Mouse (Mus musculus) cerebellum, adult 11 months (tissue): ENCODE measurements around the gene Cd274.

Experiments
- DNase-seq: peaks from one replicate; pipeline ENCODE4 v3.0.0; 2022

Gene Cd274

DNA sequence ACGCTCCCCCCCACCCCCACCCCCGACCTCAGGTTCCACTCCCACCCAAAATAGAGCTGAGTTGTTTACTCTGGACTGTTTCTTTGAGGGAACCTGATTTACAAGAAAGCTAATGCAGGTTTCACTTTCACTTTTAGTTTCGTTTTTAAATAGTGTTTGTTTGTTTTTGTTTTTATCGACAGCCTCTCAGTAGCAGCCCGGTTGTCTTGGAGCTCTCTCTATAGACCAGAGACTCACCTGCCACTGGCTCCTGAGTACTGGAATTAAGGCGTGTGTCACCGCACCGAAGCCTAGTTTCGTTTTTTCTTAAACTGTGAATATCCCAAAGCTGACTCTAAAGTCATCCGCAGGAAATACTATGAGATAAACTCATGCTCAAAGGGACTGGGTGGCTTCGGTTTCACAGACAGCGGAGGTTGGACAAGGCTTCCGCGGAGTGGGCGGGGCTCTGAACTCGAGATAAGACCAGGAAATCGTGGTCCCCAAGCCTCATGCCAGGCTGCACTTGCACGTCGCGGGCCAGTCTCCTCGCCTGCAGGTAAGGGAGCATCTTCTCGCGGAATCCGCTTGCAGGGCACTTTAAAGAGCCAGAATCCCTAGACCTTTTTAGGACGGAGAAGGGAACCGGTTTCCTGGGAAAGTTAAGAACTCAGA lies at the start of gene Cd274, which contains the start of gene Plgrkt:
Gene Cd274 (plus strand): TSS at position 487 of the 654 bp plus-strand sequence.
Gene Plgrkt (minus strand): TSS at position 422 of the 654 bp plus-strand sequence.
- peak; percentile 35 for DNase-seq

GRCm38 (mm10) chr19:29323416-29324049 lies 43.7 kb upstream of the Cd274 start:
- no peak for DNase-seq

DNA sequence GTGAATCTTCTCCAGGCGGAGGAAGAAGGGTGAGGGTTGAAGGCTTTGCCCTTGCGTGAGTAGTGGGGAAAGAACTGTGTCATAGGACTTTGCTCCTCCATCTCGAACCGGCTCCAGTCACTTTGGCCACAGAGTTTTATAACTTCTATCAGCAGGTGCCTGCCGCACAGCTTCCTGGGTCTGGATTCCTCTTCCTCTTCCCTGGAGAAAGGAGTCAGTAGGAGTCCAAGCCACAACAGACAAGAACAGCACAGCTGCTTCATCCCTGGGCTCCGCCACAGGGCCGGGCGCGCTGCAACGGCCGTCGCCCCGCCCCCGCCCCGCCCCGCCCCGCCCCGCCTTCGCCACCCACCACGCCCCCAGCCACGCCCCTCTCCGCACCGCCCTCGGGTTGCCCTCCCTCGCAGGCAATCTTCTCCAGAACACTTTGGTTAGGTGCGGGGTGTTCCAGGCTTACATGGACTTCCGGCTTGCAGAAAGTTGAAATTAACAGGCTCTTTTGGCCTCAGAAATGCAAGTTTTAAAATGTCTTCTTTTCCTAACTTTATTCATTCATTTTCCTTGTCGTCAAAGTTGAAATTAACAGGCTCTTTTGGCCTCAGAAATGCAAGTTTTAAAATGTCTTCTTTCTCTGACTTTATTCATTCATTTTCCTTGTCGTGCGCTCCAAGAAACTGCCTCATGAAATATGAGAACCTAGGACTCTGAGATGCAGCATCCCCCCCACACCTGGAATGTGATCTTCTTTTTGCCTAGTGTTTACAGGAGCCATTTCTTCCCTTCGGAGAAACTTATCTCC lies 42.0 kb upstream of the Cd274 start, which contains the start of gene Insl6:
Gene Insl6 (minus strand): TSS at position 304 of the 799 bp plus-strand sequence.
- DNase-seq, result no peak

DNA sequence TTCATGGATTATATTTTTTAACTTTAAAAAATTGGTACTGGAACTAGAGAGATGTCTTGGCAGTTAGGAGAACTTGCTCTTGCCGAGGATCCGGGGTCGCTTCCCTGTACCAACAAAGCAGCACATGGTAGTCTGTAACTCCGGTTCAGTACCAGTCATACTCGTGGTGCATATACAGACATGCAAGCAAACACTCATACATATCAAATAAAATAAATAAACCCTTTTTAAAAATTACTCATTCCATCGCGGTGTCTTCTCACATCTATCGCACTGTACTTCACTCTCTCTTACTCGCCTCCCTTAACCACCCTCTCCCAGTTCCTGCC lies 41.4 kb upstream of the Cd274 start:
- DNase-seq, result no peak

DNA sequence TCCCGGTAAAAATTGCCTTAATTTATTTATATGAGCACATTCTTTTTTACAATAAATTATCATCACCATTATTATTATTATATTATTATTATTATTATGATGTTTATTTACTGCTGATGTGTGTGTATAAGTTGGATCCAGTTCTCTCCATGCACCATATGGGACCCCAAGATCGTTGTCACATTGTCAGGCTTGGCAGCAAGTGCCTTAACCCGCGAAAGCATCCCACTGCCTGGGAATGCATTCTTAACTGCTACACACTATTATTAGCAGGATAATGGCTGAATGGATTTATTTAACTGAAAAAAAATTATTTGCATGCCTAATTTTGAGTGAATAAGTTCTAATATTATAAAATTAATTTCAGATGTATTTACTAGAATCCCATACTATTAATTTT lies 40.9 kb upstream of the Cd274 start:
- DNase-seq, result no peak

DNA sequence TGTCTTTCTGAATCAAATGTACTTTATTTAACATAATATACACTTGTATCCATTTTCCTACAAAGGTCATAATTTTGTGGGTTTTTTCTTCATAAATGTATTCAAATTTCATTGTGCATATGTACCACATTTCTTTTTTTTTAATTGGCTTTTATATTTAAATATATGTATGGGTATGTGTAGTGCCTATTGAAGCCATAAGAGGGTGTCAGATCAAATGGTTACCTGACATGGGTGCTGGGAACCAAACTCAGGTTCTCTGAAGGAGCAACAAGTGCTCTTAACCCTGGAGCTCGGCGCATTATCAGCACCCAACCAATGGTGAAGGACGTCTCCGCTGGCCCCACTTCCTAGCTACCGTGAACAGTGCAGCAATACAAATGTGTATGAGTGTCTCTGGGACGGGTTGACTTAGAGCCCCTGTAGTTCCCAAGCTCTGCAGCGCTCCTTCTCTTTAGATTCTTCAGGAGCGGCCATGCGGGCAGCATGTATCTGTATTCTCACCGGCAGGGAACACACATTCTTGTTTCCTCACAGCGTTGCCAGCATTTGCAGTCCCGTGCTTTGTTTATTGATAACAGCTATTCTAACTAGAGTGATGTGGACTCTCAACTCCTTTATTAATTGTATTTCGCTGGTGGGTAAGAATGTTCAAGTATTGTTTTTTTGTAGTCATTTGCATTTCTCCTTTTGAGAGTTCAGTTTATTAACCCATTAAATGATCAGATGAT lies 40.3 kb upstream of the Cd274 start:
- DNase-seq, result no peak

DNA sequence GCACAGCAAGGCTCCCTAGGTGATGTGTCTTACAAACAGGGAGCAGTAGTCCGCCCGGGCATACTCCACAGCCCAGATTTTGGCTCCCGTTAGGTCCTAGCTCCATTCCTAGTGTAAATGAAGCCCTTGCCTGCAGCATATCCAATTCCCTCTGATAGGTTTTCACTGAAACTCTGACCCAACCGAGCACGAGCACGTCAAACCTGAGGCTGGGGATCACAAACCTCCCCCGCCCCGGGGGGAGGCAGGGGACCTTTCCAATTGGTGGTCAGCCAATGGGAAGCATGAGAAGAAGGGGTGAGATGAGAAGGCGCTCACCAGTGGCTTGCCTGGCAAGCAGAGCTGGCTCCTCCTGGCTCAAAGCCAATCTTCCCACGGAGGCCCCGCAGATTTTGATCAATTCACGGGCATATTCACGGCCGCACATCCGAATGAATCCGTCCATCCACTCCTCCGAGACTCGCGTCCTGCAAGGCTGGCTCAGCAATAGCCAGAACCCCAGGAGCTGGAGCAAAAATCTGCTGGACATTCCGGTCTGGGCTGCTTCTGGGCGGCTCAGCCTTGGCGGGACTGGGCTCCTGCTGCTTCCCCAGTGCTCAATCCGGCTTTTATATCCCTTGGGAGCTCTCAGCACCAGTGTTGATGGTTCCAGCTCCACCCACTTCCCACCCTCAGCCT lies 33.0 kb upstream of the Cd274 start, which contains the start of gene Rln1:
Gene Rln1 (minus strand): TSS at position 603 of the 678 bp plus-strand sequence.
- peak; percentile 13 for DNase-seq

DNA sequence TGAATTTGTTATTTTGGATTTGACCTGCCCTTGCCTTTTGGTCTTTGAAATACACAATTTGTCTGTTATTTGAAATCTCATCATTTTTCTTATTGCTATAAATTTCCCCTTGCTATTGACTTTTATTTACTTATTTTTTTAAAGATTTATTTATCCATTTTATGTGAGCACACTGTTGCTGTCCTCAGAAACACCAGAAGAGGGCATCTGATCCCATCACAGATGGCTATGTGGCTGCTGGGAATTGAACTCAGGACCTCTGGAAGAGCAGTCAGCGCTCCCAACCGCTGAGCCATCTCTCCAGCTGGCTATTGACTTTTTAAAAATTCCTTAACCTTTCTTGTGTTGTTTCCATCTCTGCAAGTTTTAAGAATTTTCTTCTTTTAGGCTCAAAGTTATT lies 30.6 kb upstream of the Cd274 start:
- no peak for DNase-seq

DNA sequence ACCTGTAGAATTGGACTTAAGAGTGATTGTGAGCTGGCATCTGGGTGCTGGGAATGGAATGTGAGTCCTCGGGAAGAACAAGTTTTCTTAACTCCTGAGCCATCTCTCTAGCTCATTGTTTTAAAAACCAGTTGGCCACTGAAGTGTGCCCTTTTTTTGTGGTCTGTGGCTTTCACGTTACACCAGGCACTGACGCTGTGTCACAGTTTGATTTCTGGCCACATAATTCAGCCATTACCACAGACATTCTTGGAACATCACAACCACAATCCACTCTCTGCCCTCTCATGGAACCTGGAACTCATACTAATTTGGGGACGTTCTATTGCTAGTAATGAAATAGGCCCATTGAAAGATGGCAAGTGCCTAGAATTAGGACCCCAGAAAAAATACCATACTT lies 26.2 kb upstream of the Cd274 start:
- no peak for DNase-seq

DNA sequence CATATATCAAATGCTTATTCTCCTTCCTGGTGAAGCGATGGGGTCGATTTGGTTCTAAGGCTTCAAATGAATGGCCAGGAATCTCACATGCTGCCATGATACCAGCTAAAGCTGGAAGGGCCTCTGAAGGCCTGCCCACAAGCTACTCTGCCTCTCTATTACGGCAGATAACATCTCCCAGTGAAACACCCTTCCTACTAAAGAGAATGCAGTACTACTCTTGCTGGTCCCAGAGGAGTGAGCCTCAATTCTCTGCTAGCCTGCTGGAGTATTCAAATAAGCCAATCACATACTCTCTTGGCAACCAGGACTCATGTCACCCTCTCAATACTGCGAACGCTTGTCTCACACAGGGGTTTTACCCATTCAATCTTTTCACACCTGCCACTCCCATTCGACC lies 25.0 kb upstream of the Cd274 start:
- no peak for DNase-seq

GRCm38 (mm10) chr19:29344868-29345267 lies 22.4 kb upstream of the Cd274 start:
- no peak for DNase-seq

- DNase-seq, result no peak
Observed at GRCm38 (mm10) chr19:29345636-29346035, 21.6 kb upstream of the Cd274 start.

DNA sequence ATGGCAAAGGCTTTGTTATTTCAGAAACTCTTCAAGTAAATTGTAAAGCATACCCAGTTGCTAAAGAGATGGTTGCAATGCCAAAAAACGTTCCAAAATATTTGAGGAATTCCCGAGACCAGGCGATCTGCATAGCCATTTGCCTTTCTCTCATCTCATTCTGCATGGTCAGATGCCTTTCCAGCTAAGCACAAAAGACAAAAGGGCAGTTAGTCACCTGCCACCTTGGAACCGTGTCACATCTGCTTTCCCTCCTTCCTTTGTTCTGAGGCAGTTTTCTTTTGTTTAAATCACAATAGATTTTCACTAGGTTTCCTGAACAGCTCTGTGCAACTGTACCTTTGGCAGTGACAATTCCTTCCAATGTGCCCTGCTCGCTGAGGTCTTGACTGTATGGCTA lies 16.3 kb upstream of the Cd274 start:
- no peak for DNase-seq

GRCm38 (mm10) chr19:29354895-29355877 lies 12.1 kb upstream of the Cd274 start:
- DNase-seq, result peak; percentile 77

DNA sequence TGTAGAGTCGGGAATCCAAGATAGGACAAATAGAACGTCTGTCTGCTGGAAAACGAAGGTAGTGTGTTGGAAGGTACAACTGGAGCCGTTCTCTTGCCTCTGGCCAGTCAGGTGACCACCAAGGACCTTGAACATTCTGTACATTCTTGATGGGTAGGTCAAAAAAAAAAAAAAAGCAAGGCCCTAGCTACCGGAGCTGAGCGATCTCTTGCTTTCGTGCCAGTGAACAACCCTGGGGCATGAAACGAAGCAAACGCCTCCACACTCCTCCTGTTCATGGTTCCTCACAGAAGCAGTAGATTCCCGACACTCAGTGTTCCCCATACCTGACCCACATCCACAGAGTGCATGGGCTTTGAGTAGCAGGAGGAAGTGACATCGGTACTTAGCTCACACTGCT lies 11.0 kb upstream of the Cd274 start:
- DNase-seq, result no peak

GRCm38 (mm10) chr19:29360251-29360650 lies 7.0 kb upstream of the Cd274 start:
- no peak for DNase-seq

GRCm38 (mm10) chr19:29361468-29362130 lies 5.7 kb upstream of the Cd274 start:
- peak; percentile 91 for DNase-seq

DNA sequence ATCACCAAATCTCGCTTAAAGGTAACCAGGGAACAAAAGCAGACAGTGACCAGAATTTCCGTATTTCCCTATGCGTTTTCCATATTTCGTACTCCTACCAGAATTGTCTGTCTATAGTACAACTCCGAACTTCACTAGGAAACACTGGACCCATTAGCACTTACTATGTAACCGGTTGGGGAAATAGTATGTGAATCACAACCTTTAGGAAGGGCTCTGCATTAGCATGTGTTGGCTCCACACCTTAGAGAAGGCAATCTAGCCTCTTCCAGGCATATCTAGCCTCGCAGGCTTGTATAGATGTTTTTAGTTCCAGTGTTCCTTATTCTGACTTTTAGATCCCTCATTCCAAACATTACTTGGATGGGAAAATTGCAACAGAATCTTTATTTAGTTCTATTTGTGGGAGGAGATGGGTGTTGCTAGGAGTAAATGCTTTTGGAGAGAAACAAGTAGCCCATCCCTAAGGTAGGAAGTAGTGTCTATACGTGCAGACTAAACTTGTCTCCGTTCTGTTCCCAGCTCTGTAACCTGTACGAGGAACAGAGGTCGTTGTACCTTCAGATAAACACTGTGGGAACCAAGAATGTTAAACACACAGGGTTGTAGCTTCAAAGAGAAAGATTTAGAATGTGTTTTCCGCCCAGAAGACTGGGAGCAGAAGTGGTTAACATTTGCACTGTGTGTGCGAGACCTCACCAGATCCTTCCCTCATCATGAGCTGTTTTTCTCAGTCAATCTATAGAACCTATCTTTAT lies 4.9 kb upstream of the Cd274 start:
- DNase-seq, result no peak

DNA sequence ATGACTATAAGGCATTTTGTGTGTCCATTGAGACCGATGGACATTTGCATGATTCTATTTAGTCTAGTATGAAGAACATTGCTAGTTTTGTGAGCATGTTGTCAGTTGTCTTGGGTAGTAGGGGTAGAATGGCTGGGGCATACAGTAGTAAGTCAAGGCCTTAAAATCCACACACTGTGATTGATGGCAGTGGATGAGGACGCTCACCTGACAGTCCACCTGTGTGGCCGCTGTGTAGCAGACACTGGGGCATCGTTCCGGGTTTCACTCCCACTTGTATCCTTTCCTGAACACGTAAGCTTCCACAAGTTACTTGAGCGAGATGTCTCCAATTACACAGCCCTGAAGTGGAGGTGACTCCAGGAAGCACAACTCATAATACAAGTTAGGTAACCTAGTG lies 3.7 kb upstream of the Cd274 start:
- no peak for DNase-seq

- DNase-seq, result no peak
Observed at GRCm38 (mm10) chr19:29364076-29364475, 3.2 kb upstream of the Cd274 start.
